Mouse (Mus musculus): ENCODE data around the gene Aldh3b1.
A peak's percentile ranks its signal among the peaks of the same experiment; 100 is the strongest.
"Not testable (repeated sequence)": the region's sequence is repeated elsewhere in the genome, so short reads cannot be mapped to it uniquely, and the experiment has no call there.

The Aldh3b1 gene

DNA sequence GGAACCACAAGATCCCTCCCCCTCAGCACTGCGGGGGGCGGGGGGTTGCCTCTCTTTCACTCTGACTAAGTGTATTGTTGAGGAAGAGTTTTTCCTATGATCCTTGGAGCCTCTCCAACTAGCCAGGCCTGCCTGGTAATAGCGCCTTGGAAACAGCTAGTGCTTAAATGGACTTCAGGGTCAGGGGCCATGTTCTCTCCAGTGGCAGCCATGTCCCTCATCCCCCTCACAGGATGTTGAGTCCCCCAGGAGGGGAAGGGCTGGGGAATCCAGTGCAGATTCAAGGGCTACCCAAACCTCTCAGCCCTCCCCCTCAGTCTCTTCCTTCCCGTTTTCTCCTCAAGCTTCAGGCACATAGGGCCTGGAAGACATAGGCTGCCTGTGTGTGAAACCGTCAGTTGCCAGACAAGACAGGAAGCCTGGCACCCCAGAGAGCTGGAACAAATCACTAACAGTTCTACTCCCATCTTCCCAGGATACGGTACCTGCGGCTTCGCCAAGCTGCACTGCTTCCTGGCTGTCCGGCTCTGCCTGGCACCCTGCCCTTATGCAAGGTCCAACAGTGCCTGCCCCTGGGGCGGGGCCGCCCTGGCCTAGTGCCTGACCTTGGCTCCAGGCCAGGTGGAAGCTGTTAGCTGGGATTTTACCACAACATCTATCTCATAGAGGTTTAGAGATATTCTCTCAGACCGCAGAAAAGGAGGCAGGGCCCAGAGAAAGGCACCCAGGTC, at the start of gene Aldh3b1:
Aldh3b1 (minus strand) TSS at position 598 of the 731 bp plus-strand sequence.
- DNase-seq (ENCODE audit: low spot score in 2 of 2): peak; percentile 80 to 82

DNA sequence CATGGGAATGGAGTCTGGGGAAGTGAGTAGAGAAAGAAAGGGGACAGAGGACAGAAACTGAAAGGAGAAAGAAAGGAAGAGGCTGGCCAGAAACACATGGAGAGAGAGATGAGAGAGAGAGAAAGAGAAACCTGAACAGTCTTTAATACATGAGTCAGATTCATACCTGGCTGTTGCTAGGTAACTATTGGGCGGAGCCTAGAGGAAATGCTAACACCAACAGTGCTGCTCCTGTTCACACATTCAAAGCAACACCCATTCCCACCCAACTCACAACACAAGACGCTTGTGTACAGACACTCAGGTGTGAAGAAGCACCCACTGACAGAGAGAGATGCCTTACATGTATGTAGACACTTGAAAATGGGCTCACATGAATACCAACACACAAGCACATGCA, 46.3 kb upstream of the Aldh3b1 start:
- DNase-seq (ENCODE audit: low spot score in 2 of 2): no peak

DNA sequence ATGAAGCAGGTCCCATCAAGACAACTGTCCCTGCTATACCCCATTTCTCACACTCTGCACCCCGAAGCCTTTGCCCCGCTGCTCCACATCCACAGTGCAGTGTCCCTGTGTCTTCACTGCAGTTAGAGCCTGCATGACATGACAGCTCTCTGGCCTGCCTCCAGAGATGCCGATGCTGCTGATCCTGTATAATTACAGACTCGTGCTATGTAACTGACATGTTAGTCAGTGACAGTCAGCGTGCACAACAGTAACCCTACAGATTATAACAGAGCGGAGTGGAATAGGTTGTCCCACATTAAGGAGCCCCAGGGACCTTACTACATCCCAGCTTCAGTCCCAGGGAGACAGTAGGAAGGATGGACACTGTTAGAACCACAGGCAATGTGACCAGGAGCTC, 45.0 kb upstream of the Aldh3b1 start:
- DNase-seq (ENCODE audit: low spot score in 2 of 2): not testable (repeated sequence)

DNA sequence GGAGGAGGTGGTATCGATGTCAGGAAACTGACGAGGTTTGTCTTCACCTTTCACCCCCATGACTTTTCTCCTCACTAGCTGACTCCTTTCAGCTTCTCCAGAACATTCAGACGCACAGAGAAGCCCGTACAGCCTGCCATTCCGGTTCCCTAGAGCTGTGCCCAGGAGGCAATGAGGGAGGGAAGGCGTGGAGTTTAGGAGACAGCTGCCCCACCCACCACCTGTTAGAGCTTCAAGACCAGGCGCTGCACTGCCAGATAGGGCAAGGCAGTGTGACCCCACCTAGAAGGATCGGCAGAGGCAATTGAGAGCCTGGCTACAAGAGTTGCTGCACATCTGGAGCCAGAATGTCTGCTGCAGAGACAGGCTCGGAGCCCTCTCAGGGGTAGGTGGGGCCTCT, 42.6 kb upstream of the Aldh3b1 start, which contains the start of gene Aldh3b2:
Aldh3b2 (plus strand) TSS at position 100 of the 400 bp plus-strand sequence.
- DNase-seq (ENCODE audit: low spot score in 2 of 2): no peak

DNA sequence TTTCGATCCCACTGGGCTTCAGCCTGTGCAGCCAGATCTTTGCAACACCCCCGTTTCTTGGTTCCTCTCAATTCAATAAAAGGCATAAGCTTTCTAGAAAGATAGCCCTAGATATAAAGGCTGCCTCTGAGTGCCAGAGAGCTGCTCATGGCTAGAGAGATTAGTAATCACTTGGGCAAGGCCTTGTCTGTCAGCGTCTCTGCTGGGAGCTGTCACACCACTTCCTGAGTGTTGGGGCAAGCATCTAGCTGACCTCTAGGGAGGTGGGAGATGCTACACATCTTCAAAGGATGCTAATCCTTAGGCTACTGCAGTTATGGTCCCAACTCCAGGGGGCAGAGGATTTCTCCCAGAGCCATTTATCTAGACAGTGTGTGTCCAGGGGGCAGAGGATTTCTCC, 37.6 kb upstream of the Aldh3b1 start:
- no peak for DNase-seq (ENCODE audit: low spot score in 2 of 2)

DNA sequence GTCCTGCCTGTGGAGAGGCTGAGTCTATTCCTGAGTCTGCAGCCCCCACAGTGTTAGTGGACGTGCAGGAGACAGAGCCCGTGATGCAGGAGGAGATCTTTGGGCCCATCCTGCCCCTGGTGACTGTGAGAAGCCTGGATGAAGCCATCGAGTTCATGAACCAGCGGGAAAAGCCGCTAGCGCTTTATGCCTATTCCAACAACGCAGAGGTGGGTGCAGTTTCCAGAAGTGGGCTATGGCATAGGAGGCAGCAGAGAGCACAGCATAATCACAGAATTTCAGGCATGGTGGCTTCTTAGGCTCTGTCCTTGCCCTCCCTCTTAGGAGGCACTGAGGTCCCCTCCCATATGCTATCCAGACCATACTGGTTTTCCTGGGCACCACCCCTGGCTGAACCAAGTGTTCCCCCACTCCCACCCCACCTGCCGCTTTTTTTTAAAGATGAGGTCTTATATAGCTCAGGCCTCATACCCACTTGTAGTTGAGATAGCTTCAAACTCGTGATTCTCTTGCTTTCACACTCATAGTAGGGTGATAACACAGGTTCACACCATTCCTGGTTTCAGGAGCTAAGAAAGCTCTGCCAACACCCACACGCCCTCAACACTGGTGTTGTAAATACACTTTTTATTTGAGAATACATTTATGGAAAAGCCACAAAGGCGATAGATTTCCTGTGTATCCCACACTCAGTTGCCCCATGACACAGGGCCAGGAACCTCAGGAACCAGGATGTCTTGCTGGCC, 36.9 kb upstream of the Aldh3b1 start:
- no peak for DNase-seq (ENCODE audit: low spot score in 2 of 2)

DNA sequence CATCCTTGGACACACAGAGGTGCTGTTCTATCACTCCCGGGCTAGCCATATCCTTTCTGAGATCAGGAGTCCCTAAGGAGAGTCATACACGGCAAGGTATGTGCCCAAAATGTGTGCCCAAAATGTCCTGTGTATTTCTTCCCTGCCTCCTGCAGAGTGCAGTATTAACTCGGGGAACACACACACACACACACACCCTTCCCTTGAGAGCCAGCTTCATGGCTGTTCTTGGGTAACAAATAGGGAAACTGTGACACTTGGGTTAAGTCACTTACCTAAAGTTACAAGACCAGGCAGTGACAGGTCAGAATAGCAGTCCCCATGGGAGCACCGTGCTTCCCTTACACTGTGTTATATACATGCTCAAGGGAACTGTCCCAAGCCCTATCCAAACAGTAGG, 34.4 kb upstream of the Aldh3b1 start:
- no peak for DNase-seq (ENCODE audit: low spot score in 2 of 2)

DNA sequence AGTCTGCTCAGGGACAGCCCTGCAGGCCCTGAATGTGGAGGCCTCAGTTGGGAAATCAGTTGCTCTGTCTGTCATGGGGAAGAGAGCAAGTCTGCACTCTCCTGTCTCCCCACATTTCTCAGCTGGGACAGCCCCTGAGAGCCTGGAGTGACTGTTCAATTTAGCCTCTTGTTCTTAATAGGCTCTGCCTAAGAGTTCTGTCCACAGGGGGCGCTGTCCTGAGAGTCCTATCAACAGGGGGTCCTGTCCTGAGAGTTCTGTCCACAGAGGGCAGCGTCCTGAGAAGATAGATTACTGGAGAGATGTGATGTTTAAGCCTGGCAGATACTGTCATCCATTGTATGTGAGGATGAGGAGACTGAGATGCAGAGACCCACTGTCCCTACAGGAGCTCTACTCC, 32.9 kb upstream of the Aldh3b1 start:
- DNase-seq (ENCODE audit: low spot score in 2 of 2): no peak

DNA sequence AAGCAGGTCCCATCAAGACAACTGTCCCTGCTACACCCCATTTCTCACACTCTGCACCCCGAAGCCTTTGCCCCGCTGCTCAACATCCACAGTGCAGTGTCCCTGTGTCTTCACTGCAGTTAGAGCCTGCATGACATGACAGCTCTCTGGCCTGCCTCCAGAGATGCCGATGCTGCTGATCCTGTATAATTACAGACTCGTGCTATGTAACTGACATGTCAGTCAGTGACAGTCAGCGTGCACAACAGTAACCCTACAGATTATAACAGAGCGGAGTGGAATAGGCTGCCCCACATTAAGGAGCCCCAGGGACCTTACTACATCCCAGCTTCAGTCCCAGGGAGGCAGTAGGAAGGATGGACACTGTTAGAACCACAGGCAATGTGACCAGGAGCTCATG, 32.2 kb upstream of the Aldh3b1 start:
- DNase-seq (ENCODE audit: low spot score in 2 of 2): not testable (repeated sequence)

DNA sequence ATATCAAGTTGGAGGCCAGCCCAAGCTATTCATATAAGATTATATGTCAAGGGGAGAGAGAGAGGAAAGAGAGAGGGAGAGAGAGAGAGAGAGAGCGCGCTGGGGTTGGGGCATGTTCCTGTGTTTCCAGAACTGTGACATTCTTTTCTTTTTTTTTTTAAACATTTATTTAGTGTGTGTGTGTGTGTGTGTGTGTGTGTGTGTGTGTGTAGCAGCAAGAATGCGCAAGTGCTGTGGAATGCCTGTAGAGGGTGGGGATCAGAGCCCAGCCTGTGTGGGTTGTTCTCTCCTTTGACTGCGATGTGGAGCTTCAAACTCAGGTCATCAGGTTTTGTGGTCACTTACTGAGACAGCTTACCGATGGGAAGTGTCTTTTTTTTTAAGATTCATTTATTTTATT, 30.6 kb upstream of the Aldh3b1 start:
- no peak for DNase-seq (ENCODE audit: low spot score in 2 of 2)

DNA sequence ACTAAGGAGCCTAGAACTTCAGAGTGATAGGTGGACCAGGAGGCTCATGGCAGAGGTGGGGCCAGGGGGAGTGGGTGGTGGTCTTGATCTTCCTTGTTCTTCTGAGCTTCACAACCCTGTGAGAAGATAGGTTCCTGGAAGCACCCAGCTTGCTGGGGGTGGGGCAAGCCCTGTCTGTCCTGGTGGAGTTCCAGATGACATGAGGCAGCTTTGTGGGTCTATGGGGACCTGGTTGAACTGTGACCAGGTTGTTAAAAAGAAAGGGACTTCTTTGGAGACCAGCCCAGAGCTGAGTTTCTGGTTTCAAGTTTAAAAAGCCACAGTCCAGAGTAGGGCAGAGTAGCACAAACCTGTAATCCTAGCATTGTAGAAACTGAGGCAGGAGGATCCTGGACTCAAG, 29.4 kb upstream of the Aldh3b1 start:
- DNase-seq (ENCODE audit: low spot score in 2 of 2): no peak

DNA sequence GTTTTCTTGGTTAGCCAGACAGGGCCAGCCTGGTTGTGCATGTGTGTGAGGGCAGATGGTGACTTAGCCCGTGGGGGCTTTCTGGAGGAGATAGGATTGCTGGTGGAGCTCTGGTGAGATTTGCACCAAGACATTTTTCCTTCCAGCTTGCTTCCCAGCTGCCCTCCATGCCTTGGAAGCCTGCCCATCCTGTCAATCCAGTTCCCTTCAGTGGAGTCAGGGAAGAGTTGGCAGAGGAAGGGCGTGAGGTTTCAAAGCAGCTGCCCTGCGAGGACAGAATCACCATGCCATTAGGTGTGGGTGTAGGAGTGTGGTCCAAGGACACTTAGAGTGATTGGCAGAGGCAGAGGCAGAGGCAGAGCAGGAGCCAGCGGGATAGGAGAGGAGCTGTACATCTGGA, 28.9 kb upstream of the Aldh3b1 start, which contains the start of gene Aldh3b3:
Aldh3b3 (plus strand) TSS at position 176 of the 400 bp plus-strand sequence.
- DNase-seq (ENCODE audit: low spot score in 2 of 2): no peak

DNA sequence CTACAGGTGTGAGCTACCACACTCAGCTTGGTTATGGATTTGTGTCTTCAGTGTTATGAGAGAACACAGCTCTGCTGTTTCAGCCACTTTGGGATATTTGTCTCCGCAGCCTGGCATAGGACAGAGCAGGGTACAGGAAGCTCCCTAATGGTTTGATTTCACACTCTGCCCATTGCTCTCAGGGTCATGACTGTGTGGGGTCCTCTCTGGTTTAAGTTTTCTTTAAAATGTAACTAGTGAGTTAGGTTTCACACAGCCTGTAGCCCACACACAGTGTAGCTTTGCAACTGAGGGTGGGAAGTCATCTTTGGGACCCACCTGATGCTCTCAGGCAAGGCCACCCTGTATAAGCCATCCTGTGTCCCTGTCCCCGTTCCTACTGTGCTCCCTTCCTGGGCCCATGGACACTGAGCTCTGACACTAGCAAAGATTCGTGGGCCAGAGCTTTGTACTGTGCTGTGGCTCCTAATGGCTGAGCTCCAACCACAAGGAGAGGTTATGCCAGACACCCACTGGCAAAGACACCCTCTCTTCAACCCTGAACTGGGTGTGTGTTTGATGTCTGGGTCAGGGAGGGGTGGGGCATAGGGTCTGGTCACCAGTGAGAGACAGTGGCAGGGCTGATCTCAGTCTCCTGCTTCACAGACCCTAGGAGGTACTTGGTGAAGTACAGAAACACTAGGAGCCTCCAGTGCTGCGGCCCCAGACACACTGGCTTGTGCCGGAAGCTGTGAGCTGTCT, 27.9 kb upstream of the Aldh3b1 start:
- not testable (repeated sequence) for DNase-seq (ENCODE audit: low spot score in 2 of 2)

DNA sequence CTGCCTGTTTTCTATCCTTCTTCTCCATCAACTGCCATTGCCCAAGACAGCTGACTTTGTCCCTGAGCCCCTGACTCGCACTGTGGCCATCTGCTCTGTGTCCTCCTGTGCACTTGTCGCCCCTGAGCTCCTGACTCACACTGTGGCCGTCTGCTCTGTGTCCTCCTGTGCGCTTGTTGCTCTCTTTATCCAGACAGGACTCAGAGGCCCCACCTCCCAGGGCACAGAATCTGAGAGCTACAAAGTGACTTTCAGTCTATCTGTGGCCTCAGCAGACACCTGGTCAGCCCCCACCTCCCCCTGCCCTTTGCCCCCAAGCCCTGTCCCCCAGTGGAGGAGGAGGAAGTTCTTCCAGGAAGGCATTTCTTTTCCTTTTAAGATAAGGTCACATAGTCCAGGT, 26.2 kb upstream of the Aldh3b1 start:
- no peak for DNase-seq (ENCODE audit: low spot score in 2 of 2)

DNA sequence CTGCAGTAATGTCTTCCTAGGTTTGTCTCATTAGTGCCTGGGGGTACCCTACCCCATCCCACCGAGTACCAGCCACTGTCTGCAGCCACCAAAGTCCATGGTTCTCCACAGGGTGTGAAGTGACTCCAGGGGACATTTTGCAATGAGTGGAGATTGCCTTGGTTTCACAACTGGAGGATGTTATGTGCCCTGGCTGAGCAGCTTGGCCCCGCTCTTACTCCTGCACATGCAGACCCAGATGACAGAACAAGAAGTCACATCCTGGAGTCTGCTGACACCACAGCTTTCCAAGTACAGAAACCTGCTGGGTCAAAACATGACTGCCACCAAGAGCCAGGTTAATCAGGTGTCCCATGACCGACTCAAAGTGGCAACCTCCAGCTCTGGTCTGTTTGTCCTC, 25.4 kb upstream of the Aldh3b1 start:
- no peak for DNase-seq (ENCODE audit: low spot score in 2 of 2)

DNA sequence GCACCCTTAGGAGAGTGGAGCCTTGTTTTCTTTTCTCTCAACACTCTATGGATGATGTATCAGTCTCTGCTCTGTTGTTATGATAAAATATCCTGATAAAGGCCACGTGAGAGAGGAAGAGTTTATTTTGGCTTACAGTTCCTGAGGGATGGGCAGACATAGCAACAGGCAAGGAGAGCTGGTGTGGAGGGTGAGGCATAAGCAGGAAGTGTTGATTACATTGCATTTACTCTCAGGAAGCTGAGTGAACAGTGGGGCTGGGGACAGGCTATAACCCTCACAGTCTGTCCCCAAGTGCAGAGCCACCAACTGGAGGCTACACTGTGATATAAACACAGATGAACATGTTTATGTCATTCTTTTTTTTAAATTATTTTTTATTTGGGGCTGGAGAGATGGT, 22.5 kb upstream of the Aldh3b1 start:
- no peak for DNase-seq (ENCODE audit: low spot score in 2 of 2)

DNA sequence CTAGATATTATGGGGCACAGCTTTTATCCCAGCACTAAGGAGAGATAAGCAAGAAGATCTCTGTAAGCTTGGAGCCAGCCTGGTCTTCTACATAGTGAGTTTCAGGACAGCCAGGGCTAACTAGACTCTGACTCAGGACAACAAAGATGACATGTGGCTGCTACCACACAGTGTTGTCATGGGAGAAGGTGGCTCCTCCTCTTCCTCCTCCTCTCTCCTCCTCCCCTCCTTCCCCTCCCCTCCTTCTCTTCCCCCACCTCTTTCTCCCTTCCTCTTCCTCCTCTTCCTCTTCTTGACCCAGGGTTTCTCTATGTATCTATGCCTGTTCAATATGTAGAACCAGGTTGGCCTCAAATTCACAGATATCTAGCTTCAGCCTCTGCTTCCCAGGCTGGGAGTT, 21.9 kb upstream of the Aldh3b1 start:
- no peak for DNase-seq (ENCODE audit: low spot score in 2 of 2)

DNA sequence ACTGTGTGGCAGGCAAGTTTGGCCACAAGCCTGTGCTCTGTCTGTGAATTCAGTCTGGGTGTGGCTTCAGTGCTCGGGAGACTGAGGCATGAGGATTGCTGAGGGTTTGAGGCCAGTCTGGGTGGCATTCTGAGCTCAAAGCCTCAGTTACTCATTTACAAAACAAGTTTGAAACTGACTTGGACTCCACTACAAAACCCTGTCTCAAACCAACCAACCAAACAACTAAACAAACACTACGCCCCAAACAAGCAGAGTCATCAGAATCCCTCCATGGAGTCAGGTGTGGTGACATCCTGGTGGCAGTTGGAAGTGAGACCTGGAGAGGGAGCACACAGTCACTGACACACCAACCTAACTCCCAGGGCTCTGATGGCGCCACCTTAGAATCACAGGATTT, 20.7 kb upstream of the Aldh3b1 start:
- no peak for DNase-seq (ENCODE audit: low spot score in 2 of 2)

DNA sequence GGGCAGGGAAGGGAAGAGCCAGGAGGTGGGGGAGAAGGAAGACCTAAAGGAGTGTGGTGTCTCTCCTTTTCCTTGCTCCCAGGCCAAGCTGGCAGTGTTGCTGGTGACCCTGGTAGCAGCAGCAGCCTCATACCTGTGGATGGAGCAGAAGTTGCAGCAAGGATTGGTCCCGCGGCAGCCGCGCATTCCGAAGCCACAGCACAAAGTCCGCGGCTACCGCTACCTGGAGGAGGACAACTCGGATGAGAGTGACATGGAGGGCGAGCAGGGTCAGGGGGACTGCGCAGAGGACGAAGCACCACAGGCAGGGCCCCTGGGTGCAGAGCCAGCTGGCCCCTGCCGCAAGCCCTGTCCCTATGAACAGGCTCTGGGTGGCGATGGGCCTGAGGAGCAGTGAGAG, 18.9 kb upstream of the Aldh3b1 start:
- DNase-seq (ENCODE audit: low spot score in 2 of 2): no peak

DNA sequence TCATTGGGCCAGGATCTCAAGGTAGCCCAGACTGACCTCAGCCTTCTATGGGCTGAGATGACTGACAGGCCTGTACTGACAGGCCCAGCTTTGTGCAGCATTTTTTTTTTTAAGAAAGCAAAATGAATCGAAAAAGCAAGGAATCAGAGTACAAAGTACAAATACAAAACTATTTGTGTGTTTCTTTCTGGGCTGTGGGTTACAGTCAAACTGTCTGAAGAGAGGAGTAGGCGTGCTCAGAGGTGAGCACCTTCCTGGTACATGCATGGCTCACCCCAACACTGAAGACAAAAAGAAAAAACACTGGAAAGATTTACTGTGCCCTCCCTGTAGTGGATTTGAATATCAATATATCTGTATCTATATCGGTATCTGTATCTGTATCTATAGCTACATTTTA, 18.2 kb upstream of the Aldh3b1 start:
- DNase-seq (ENCODE audit: low spot score in 2 of 2): no peak

DNA sequence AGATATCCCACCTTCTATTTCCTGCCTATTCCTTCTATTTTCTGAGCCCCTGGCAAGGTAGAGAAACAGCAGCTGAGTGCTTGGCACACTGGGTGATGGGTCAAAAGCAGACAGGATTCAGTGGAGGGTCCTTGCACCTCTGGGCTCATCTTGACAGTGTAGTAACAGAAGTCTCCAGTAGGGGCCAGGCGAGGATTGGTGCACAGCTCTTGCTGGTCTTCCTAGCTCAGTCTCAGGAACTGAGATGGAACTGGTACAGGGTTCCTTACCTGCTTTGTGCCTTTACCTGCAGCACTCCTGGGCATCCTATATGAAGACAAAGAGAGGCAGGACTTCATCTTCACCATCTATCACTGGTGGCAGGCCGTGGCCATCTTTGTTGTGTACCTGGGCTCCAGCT, 17.1 kb upstream of the Aldh3b1 start:
- peak; percentile 68 to 77 for DNase-seq (ENCODE audit: low spot score in 2 of 2)

DNA sequence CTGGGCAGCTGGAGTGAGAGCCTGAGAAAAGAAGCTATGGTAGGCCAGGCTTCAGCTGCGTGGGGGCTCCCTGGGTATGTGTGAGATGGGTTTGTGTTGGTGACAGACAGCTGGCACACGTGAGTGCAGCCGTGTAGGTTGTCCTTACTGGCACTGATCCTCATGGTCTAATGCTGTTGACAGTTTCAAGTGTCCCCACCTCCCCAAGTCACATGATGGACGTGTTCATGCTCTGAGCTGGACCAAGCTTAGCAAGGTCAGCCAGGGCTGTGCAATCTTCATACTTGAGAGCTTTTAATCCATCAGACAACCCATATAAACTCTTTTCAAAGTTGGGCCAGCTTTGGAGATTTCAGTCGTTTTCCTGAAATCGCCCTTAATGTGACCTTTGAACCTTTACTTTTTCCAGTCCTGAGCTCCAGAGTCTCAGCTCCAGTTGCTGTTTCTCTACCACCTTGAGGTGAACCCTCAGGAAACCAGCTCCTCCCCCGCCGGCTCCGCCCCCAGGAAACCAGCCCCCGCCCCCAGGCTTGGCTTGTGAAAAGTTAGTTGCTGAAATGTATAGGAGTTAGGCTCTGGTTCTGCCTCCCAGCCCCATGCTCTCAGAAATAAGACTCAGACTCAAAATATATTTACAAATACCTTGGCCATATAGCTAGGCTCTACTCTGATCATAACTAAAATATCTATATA, 16.4 kb upstream of the Aldh3b1 start:
- DNase-seq (ENCODE audit: low spot score in 2 of 2): no peak
